Mouse (Mus musculus): ENCODE measurements around the gene Mrpl50.
"Not testable (repeated sequence)": the region's sequence is repeated elsewhere in the genome, so short reads cannot be mapped to it uniquely, and the experiment has no call there.

Mrpl50 gene

DNA sequence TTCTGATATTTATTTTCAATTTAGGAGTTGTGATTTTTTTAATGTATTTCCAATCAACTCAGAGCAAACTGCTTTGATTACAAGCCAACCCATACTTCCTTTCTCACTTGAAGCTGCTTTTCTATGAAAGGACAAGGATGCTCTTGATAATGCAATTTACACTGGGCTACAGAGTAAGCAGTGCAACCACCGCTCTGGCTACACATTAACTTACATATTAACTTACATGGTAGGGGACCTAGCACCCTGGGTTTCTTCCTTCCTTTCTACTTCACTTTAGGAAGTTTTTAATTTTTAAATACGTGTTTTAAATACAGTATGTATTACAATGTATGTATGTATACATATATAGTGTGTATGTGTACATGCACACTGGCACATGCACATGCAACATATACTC lies 11.7 kb downstream of the Mrpl50 start:
- CTCF ChIA-PET: no interaction called here

DNA sequence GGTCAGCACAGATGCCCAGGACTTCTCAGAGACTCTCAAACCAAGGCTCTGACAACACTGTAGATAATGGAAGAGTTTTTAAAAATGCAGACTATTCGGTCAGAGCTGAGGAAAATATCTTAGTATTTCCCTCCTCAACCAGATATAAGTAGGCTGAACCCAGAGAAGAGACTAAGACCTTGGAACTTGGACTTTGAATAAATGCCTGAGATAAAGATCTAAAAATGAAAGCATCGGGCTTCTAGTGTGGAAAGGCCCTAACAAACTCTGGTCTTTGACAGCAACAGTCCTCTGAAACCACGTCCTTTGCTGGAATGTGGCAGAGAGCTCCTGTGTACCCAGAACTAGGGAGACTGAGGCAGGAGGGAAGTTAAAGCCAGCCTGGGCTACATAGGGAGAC lies 14.5 kb downstream of the Mrpl50 start, which contains the start of gene Baat:
Gene Baat, minus strand, starts transcription at position 172 of the 400 bp plus-strand sequence.
- CTCF ChIA-PET: no interaction called here

DNA sequence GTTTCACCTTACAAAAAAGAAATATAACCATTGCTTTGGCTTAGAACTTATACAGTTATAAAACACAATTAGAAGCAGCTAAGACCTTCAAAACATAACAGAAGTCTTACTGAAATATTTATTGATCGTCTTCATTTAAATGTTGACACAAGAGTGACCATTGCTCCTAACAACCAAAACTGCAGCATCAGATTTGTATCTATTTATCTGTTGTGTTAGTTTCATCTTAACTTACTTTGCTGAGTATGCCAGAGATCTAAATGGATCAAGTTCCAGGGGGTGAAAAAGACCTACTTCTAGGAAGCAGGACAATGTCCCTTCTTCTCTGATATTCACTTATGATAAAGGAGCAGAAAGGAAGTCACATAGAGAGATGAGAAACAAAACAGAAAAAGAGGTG lies 17.3 kb downstream of the Mrpl50 start:
- CTCF ChIA-PET: no interaction called here

DNA sequence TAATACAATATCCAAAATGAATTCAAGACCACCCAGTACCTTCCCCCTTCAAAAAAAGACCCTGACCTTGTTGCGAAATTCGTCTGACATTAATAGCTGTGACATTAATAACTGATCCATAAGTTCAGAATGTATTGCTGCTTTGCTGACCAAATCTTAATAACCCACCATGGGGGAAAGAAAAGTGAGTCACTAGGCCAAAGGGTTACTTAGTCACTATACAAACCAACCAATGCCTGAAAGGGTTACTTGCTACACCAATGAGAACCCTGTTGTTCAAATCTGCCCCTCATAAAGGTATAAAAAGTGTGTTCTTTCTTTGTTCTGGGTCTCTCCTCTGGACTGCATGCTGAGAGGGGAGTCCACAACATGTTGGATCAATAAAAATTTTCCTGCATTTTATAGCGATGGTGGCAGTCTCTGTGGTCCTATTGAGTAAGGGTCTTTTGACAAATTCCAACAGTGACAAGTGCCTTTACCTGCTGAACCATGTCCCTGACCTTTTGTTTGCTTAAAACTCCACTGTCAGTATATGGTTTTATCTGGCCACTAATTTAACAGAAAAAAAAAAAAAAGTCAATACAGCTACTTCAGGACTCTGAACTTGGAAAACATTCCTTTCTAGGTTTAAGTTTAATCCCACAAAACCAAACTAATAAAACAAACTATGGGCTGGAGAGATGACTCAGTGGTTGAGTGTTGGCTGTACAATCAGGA lies 34.8 kb downstream of the Mrpl50 start:
- CTCF ChIA-PET: not testable (repeated sequence)

DNA sequence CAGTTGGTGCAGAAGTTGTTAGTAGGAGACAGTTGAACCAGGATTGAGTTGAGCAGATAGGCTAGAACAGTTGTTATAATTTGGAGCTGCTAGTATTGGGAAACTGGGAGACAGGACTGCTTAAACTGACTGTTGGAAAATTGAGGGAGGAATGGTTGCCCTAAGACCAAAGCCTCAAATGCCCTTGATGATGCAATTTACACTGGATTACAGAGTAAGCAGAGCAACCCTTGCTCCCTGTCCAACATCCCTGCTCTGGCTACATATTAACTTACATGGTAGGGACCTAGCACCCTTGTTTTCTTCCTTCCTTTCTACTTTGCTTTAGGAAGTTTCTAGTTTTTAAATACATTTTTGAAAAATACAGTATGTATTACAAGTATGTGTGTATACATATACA lies 35.5 kb downstream of the Mrpl50 start:
- CTCF ChIA-PET: no interaction called here

DNA sequence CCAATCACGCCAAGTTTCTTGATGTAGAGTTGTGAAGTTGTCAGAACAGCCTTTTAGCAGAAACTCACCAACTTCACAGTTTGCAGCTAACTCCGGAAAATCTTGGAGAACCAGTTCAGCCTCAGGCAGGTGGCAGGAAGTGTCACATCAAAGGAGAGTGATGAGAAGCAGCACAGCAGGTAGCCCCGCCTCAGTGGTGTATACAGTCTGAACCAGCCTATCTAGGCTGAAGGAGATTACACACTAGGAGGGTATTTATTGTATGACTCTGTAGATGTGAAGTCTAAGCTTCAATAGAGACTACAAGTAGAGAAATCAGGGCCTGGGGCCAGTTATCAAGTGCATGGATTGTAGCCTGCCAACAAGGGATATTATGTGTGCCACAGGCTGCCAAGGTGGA lies 40.0 kb downstream of the Mrpl50 start:
- CTCF ChIA-PET: no interaction called here

DNA sequence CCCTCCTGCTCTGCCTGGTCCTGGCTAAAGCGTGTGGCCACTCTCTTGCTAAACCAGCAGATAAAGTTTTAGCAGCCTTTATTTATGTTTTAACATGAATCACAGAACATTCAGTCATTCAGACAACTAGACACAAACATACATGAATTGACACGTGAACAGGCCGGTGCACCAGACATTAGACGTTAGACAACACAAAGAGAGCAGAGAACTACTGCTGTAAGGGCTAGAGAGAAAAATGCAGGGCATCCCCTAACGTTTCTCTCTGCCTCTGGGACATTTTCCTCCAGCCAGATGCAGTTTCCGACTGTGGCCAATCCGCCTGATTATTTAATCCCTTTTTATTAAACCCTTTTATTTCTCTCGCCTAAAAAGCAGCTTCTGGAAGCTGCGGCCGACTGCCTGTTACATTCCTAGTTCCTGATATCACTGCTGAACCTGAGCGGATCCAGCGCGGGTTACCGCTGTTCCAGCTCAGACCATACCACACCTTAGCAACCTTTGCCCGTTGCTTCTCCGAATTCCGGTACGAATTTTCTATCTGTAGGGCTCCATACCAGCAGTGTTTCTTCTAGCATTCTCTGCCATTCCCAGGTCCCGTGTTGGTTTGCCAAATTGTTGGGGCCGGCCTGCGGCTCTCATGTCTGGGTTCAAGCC lies 40.7 kb downstream of the Mrpl50 start:
- CTCF ChIA-PET: no interaction called here

DNA sequence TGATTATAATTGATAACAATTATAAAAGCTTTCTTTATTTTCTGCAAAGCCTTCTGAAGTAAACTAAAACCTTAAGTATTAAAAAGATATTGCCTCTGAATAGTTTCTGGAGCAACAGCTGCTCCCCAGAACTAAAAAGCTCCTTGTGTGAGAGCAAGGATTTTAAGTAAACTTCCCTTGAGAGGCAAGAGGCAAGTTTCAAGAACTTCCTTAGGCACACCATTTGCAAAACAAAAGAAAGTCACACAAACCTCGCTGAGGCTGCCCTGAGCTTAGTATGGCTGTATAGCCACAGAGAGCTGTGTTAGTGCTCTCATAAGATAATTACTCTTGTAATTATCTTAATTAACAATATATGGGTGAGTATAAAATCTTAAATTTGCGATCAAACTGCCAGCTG lies 41.9 kb downstream of the Mrpl50 start:
- CTCF ChIA-PET: not testable (repeated sequence)

DNA sequence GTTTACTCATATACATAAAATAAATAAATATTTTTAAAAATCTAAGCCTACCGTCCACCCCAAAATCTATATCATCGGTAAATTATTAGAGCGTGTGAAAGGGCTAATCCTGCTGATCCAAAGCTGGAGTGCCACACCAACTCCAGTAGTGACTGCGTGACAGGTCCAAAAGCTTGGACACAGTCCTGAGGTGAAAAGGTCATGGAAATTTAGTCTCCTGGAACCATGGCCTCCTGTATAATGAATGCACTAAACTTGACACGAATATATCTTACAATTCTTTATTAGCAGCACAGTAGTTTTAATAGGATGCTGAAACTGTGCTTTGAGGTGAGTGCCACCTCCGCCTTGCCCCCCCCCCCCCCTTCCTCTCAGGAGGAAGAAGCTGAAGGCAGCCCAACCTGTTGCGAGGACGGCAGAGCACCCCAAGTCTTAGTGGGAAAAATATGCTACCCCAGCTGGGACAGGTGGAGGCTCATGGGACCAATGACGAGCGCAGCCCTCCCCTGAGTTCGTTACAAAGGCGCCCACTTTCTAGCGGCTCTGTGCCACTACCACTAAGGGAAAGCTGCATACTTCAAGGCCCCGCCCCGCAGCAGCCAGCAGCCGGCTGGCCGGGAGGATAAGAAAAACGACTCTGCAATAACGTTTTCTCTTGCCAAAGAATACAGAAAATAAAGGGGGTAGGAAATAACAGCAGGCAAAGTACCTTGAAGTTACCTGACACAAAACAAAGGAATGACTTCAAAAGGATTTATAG lies 42.6 kb downstream of the Mrpl50 start:
- CTCF ChIA-PET: no interaction called here

DNA sequence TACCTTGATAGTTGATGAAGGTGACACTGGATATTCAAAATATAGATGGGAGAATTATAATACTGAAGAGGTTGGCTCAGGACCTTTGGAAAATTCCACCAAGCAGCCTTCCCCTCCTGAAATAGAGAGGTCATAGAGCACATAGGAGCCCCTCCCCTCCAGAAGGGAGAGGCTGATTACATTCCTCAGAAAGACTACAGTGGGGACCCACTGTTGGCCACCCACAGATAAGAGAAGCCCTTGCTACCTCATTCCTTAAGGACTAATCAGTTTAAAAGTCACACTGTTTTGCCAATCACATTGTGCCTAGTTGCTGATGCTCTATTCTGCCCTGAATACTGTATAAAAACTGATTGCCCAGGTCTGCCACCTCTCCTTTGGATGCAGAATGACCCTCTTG lies 46.3 kb downstream of the Mrpl50 start:
- CTCF ChIA-PET: no interaction called here

DNA sequence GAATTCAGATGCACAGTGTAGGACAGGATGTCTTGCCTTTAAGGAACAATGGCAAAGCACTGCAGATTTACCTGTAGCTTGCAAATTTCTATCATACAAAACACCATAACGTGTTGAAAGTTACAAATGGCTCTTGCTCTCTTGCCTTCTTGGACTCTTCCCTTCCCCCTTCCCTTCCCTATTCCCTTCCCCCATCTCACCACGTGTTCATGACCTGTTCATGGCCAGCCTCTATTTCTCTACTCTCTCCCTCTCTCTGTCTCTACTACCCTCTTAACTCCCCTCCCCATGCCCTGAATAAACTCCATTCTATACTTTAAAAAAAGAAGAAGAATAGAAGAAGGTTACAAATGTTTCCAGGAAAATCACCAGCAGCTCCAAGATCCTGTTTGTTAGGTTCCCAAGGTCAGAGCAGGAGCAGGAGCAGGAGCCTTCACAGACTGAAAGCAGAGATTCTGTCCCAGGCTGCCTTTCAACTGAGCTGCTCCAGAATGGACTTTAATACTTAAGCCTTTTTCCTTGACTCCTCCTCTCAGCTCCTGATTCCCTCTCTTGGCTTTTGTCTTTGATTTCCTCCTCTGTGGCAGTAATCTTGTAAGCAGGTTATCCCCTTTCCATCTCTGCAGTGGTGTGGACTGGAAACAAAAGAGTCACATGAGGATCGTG lies 47.3 kb downstream of the Mrpl50 start, which contains the start of gene Acnat1:
Gene Acnat1, minus strand, starts transcription at position 478 of the 666 bp plus-strand sequence.
- CTCF ChIA-PET: no interaction called here

DNA sequence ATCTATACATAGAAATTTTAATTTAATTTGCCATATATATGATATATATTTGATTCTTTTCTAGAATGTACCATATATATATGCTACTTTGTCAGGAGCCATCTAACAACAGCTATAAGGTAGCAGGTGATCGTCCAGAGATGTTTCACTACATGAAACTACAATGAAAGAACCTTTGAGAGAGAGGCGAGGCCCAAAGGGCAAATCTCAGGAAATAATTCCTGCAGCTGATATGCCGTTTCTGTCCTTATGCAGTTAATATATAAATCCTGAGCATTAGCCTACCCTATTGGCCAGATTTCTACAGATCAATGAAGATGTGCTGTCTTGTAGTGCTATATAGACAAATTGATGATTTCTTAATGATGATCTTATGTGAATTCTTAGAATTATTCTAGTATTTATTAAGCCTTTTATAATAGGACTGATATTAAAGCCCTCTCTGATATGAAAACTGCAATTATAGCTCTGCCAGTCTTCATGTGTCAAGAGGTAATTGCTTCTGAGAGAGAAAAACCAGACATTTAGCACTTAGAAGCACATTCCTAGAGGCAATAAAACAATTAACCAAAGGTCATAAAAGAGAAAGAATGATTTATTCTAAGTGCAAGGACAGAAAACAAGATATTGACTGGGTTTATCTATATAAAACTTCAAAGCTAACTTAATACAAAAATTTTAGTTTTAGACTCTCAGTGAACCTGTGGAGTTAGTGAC lies 51.3 kb downstream of the Mrpl50 start:
- CTCF ChIA-PET: no interaction called here

DNA sequence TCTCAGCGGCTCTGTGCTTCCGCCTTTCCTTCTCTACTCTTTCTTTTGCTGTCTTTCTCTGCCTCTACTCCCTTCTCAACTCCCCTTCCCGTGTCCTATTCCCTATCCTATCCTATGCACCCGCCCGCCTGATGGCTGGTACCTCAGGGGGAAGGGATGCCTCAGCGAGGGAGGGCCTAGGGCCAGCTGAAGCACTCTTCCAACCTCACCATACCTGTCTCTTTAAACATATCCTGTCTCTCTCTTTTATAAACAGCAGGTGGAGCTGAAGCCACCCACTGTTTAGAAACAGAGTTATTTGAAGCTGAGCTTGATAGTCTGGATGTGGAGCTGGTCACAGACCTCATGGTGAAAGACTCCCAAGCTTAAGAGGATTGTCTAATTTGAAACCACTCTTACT lies 53.5 kb downstream of the Mrpl50 start:
- CTCF ChIA-PET: no interaction called here
